Mouse (Mus musculus) kidney, postnatal 25 days (tissue): ENCODE measurements at regions not wholly inside any gene's neighbourhood (a gene's known extent, or its start where the extent isn't known, plus 50 kb on each side); places are given as distances from the start of the nearest gene placed in this dataset.
A peak's percentile ranks its signal among the peaks of the same experiment; 100 is the strongest.

Experiments
- DNase-seq, 2 experiments: peaks; one replicate each; pipeline ENCODE4 v3.0.0; 2021; ENCODE audit warnings: mixed read lengths in 2 of 2

GRCm38 (mm10) chr16:93263141-93263815 lies 340.6 kb downstream of the Setd4 start:
- DNase-seq, result no peak

- DNase-seq, result no peak
These were observed 357.0 kb downstream of the Setd4 start for GRCm38 (mm10) chr16:93246825-93247224.

DNA sequence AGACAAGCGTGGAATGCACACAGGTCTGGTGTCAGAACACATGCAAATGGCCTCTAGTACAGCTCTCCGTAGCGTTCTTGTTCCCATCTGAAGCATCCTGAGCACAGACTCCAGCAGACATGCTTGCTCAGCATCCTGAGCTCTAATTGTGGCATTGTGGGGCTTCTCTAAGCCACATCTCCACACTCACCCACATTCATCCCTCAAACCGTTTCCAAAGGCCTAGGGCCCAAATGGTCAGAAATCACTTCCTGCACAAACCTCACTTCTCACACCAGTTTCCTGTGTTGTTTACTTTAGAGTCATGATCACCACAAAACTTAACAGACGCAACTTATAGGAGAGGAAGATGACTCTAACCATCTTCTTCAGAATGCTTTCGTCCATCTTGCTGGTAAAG lies 358.1 kb downstream of the Setd4 start:
- no peak for DNase-seq

DNA sequence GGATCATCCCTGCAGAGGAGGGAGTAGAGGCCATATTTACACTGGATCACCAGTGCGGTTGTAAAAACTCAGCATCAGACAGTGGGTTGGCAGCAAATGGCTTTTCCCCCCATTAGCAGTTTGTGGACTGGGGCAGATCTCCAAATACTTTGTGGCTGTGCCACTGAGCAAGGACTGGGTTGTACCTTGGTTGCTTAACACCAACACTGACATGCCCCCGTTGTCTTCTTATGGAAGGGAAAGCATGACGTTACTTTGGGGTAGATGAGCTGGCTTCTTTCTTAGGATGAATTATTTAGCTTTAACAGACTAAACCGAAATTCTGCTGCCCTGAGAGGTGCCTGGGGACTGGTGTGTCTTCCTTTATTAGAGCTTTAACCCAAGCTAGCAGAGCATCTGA lies 365.0 kb downstream of the Setd4 start:
- DNase-seq, result no peak

- DNase-seq, result no peak
These were observed 365.5 kb downstream of the Setd4 start for GRCm38 (mm10) chr16:93238326-93238725.

DNA sequence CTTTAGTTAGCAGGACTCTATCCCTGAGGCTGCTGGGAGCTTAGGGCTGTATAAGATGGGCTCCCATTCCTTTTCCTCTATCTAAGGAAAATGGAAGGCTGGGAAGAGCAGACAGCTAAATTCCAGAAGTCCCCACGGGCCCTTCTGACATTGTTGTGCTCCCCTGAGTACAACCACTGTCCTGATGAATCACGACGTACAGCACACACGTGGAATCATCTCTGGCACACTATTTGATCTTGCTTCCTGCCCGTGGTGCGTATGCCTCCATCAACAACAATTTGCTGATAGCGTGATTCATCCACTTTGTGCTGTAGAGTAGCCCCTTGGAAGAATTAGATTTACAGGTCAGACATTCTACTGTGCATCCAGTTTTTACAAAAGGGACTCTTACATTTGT lies 378.2 kb downstream of the Setd4 start:
- no peak for DNase-seq

DNA sequence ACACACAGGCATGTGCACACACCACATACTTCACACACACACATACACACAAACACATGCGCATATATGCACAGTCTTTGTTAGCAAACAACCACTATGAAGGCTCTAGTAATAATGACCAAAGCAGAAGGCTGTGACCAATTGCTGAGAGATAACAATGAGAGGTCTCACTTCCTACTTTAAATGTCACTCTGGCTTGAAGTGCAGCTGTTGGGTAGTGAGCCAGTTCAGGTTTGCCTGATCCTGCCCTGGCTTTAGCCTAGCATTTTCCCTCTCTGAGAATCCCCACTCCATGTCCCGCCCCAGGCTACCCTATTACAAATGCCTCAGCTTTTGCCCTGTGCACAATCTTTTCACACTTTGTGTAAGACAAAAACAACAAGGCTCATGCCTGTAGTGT lies 378.7 kb downstream of the Setd4 start:
- no peak for DNase-seq

GRCm38 (mm10) chr16:93219731-93220130 lies 384.1 kb downstream of the Setd4 start:
- no peak for DNase-seq

- no peak for DNase-seq
These were observed 385.5 kb downstream of the Setd4 start for GRCm38 (mm10) chr16:93218402-93218801.

- no peak for DNase-seq
These were observed 386.1 kb downstream of the Setd4 start for GRCm38 (mm10) chr16:93217600-93218226.

GRCm38 (mm10) chr16:93215630-93216029 lies 388.2 kb downstream of the Setd4 start:
- no peak for DNase-seq

- DNase-seq, result no peak
These were observed 387.7 kb upstream of the Runx1 start for GRCm38 (mm10) chr16:93213618-93214017.

DNA sequence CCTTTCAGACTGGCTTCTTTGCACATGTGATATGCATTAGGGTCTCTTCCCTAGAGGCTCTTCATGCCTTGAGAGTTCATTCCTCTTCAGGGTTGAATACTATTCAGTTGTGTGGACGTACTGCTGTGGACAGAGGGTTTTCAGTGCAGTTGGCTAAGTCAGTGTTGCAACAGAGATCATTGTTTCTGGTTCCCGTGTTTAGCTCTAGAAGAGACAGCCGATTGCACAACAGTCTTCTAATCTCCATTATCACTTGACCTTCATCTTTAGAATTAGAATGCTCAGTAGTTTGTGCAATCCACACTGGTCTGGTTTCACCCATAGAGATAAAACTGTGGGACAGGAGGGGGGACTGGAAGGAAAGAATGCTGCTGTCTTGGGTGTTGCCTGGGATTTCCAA lies 381.7 kb upstream of the Runx1 start:
- no peak for DNase-seq

DNA sequence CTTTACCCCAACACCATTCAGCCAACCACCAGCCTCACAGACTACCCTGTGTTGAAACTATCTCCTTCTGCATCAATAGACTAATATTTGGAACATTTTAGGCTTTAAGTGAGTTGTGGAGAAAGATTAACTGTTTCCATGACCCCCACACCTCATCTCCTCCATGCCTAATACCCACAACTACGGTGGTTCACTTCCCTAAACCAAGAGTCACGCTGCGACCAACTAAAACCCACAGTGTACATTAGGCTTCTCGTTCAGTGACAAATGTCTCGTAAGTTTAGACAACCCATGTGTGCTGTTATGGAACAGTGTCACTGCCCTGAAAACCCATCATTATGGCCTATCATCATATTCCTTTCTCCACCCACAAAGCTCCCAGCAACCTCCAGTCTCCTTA lies 381.3 kb upstream of the Runx1 start:
- no peak for DNase-seq

GRCm38 (mm10) chr16:93206325-93206724 lies 380.4 kb upstream of the Runx1 start:
- no peak for DNase-seq

DNA sequence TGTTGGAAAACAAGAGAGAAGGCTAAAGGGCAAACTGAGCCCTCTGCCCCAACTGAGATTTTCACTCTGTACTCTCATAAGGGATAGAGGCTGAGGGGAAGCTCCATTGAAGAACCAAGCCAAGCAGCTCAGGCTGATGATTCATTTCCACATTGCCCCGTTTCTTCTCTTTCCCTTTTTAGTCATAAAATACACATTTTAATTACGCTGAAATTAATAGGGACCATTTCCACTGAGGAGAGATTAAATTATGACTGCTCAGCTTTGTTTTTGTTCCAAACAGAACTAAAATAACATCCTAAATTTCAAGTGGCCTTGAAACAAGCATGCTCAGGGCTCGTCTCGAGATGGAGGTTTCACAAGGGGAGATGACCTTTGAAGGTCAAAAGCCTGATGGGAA lies 378.7 kb upstream of the Runx1 start:
- DNase-seq, result no peak

DNA sequence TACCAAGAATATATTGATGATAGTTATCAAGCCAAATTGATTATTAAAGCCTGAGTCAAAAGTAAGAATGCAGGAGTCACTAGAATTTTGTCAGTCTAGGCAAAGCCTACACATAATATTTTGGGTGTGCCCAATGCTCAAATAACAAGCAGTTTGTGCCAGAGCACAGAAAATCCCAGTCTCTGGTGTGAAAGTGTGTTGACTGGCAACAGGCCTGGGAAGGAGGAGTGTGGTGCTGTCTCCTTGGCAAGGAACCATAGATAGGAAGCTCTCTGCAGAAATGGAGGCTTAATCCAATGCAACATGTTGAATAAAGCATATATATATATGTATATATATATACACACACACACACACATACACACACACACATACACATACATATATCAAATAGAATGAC lies 376.6 kb upstream of the Runx1 start:
- DNase-seq, result no peak

- no peak for DNase-seq
These were observed 371.4 kb upstream of the Runx1 start for GRCm38 (mm10) chr16:93197300-93197699.

DNA sequence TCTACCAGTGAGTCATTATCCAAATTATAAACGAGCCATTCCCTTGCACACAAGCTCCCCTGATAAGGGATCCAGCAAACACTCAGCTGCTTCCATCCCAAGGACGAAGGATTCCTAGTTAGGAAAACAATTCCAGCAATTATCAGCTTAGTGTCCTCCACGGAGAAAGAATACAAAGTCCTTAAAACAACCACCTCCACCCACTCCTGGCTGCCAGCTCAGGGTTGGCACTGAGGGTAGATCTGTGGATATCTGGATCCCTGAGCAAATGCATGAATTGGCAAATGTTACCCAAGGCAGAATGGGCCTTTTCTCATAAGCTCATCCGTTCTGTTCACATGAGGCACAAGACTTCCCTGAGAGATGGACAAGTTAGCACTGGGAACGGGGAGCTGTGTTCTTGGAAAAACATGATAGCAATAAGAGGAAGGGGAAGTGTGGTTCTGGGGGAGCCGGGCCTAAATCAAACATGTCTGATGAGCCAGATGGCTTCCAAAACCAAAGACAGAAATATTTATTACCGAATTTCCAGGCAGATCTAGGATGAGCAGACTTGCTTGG lies 368.1 kb upstream of the Runx1 start:
- no peak for DNase-seq

DNA sequence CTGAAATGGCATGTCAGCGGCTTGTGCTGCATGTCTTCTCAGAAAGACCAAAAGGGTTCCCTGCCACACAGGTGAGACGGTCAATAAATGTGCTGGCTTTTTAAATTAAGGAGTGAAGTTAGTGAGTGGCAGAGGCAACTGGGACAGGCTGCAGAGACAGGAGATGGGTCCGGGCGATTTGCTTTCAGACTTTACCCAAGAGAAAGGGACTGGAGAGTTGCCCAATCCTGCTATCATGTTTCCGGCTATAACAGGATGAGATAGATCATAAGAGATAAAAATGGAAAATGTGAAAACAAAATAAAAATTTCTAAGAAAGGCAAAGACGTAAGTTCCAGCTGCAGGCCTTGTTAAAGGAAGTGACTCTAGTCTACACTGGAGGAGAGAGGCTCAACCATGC lies 367.3 kb upstream of the Runx1 start:
- DNase-seq, result peak in 1 of 2 experiments; percentile 20

DNA sequence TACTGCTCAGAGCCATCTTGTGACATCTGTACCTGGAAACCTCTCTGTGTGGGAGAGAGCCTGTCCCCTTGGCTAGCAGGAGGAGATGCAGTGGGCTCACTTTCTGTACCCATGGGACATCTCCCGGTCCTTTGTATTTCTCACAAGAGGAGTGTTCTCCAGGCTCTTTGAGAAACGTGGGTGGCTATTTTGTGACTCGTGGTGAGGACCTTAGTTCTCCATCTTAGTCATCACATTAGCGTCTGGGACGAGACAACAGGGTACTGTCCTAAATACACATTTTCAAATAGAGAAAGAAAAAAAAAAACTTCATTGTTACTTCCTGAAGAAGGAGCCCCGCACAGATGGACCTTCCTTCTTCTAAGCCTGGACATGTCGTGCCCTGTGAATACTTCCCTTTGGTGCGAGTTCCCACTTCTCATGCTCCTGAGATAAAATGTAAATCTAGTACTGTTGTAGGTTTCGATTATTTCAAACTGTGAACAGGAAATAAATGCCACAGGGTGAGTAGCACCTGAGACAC lies 366.8 kb upstream of the Runx1 start:
- DNase-seq, result no peak

DNA sequence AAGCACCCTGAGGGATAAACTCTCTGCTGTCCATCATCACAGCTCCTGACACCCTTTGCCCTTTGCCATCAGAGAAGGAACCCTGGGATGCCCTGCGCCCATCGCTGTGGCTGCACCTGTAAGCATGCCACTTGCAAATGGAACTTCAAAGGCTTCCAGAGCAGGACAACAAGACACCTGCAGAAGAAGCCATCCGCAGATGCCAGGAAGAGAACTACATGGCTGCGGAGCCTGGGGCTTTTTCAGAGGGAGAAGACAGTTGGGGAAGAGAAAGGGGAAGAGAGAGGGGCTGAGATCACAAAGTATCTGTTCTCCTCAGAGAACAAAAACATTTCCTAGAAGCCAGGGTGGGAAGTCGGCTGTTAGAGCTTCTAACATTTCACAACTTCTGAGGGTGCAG lies 365.2 kb upstream of the Runx1 start:
- DNase-seq, result no peak

DNA sequence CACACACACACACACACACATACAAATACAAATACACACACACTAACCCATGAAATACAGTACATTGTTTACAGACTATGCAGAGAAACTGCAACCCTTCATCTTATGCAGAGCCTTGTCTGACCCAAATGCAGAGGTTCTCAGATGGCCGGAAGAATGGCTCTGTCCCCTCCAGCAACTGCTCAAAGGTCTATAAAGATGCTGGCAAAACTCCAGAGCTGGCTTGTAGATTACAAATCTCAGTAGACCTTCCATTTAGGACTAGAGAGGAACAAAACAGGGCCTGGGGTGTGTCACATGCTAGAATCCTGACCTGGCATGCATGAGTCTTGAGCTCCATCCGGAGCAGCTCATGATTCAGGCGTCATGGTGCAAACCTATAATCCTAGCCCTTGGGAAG lies 364.4 kb upstream of the Runx1 start:
- DNase-seq, result peak in 1 of 2 experiments; percentile 7

DNA sequence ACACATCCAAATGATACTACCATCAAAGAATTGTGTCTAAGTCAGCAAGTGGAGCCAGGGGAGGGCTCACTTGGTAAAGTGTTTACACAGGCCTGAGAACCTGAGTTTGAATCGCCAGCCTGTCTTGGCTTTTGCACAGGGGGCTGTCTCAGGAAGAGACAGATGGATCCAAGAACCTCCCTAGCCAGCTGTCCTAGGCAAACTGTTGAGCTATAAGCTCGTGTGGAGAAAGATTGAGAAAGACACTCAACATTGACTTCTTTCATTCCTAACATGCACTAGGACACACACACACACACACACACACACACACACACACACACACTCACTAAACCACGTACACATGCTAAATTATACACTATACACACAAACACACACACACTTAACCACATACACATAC lies 363.9 kb upstream of the Runx1 start:
- DNase-seq, result no peak
